Mouse (Mus musculus) embryo, embryonic 10.5 days (tissue): Measurements from ENCODE around the gene Csnk2b.

Experiments used
- DNase-seq: peaks from one replicate; pipeline ENCODE4 v3.0.0-alpha.2; 2015; ENCODE audit warnings: low spot score

The Csnk2b gene

DNA sequence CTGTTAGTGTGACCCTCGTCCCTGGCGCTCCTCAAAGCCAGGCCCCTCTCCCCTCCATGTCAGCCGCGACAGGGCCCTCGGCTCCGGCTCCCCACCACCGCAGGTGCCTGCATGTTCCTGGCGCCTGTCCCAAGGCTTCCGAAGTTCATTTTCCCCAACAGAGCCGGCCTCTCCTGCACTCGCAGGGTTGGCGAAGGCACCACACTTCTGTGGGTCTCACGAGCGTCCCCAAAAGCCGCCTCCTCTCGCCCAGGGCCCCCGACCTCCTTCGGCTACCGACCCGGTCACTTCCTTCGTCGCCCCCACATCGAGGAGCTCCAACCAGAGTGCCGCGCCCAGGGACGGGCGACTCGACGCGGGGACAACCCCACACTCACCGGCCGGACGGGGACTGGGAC lies 1.1 kb downstream of the Csnk2b start:
- DNase-seq = peak; percentile 9

DNA sequence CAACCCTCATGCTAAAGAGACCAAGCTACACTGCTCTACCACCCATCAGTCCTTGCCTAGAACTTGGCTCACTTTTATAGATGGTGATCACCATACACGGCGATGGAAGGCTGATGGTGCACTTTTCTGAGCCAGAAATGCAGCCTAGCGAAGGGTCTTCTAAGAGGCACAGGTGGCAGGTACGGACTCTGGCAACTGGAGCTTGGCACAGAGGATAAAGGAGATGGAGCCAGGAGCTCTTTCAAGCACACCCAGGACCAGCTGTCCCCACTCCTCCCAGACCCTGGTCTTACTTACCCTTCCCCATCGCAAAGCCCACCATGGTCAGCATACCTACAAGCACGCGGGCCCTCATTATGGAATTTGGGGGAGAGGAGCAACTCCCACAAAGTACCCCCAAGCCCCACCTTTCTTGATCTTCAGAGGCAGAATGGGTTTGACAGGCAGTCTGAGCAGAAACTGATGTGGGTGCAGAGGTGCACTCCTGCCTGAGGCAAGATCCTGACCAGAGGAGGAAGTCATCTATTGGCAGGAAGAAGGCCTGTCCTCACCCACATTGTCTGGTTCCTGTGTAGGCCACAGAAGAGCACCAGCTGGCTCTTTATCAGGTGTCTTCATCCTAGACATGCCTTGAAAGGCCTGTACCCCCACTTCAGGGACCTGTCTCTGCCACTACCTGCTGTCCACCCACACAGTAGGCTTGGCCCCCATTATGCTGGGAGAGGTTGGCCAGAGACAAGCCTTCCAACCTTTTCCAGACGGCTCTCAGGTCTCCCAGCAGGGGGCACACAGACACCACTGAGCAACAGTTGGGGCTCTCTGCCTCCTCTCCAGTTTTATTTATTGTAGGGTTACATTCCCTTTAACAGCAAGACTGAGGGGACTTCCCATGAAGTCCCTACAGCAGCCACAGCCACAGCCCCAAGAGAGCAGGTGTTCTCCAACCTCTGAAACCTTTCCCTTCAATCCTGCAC lies 6.5 kb downstream of the Csnk2b start, which contains the start of gene Ly6g5b:
Ly6g5b (minus strand) TSS at position 383 of the 974 bp plus-strand sequence.
- peak; percentile 29 for DNase-seq

DNA sequence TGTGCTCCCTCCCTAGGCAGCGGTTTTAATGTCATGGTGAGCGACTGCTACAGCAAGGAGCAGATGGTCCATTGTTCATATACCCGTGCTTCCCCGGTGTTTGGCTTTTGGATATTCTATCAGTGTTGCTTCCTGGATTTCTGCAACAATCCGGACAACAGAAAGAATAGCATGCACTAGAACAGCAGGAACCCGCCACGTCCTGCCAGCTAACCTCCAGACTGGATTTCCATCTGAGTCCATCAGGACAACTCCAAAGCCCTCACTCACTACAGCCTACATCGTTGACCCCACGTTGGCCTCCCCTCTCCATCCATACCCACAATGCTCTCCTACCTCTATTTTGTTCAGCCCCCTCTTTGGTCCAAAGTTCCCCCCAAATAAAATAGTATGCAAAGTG lies 10.1 kb downstream of the Csnk2b start:
- DNase-seq = no peak

GRCm38 (mm10) chr17:35108097-35108496 lies 13.8 kb downstream of the Csnk2b start, which contains the start of gene Ly6g5c:
Gene Ly6g5c, plus strand, starts transcription at chr17:35108279.
- DNase-seq = no peak

GRCm38 (mm10) chr17:35106522-35106921 lies 15.3 kb downstream of the Csnk2b start:
- DNase-seq = no peak

- peak; percentile 62 for DNase-seq
Observed at GRCm38 (mm10) chr17:35105740-35106389, 16.0 kb downstream of the Csnk2b start.

GRCm38 (mm10) chr17:35104754-35105153 lies 17.1 kb downstream of the Csnk2b start:
- DNase-seq = no peak

GRCm38 (mm10) chr17:35104079-35104478 lies 17.8 kb downstream of the Csnk2b start:
- DNase-seq = no peak

GRCm38 (mm10) chr17:35103221-35103690 lies 18.6 kb downstream of the Csnk2b start:
- DNase-seq = no peak

GRCm38 (mm10) chr17:35102299-35102698 lies 19.6 kb downstream of the Csnk2b start:
- no peak for DNase-seq

GRCm38 (mm10) chr17:35101161-35101560 lies 20.7 kb downstream of the Csnk2b start:
- no peak for DNase-seq

GRCm38 (mm10) chr17:35100196-35100765 lies 21.6 kb downstream of the Csnk2b start:
- no peak for DNase-seq

- DNase-seq = no peak
Observed at GRCm38 (mm10) chr17:35097164-35097655, 24.6 kb downstream of the Csnk2b start.

DNA sequence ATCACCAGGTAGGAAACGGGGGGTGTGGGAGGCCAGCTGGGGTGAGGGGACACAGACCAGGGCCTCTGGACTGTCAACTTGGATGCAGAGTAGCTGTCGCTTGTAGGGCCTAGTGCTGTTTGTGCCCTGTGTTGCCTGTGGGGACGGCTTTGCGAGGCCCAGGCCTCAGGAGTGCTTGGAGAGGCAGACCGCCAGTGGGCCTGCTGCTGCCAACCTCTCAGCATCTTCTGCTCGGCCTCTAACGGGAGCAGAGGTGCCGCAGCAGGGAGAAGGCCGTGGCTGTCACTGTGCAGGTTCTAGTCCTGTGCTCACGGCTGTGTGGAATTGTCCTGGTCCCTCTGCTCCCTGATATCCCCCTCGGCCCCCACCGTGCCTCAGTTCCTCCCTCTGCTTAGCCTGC lies 25.3 kb downstream of the Csnk2b start:
- DNase-seq = no peak

GRCm38 (mm10) chr17:35094475-35095365 lies 27.1 kb downstream of the Csnk2b start:
- DNase-seq = no peak

GRCm38 (mm10) chr17:35092403-35093198 lies 29.3 kb downstream of the Csnk2b start:
- DNase-seq = no peak

DNA sequence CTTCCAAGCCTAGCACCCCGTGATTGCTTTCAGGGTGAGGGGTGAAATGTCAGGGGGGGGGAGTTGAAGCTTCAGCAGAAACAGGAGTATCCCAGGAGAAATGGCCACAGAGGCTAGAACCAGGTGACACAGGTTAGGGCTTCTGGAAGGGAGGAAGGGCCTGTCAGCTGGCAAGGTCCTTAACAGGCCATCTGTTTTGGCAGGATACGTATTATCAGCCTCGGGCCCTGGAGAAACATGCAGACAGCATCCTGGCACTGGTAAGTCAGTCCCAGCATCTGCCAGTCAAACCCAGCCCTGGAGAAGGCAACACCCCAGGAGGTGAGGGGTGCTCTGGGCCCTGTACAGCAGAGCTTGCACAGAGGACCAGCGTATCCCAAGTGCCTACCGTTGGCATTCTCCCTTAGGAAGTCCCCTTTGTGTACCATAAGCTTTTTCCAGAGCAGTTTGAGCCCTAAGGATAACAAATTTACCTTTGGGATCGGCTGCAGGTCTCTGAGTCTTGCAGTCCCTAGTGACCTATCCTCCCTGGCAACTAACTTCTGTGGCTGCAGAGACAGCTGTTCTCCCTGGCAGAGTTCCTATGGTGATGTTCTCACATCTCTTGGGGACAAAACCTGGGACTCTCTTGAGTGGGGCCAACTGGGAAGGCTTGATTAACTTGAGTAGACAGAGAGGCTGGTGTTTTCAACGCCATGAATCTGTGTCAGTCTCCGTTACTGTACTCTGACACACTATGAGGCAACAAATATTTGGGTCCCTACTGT lies 31.5 kb downstream of the Csnk2b start:
- DNase-seq = no peak

DNA sequence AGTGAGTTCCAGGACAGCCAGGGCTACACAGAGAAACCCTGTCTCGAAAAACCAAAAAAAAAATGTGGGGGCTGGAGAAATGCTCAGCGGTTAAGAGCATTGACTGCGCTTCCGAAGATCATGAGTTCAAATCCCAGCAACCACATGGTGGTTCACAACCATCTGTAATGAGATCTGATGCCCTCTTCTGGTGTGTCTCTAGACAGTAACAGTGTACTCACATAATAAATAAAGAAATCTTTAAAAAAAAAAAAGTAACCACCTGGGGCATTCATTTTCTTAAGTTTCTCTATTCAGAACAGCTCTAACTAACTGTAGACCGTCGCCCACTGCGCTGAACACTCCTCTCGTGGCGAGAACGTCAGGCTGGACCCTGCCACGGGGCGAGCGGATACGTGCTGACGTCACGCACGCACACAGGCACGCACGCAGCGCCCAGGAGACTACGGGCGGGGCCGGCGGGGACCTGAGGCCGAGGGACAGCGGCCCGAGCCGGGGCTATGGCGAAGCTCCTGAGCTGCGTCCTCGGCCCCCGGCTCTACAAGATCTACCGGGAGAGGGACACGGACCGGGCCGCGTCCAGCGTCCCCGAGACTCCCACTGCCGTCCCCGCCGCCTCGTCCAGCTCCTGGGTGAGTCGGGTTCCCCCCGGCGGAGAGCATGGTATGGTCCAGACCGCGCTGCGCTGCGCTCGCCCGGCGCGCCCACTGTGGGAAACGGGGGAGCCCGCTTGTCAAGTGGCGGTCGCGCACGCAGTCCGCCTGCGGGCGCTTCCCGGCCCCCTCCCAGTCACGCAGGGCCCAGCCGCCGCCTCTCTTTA lies 32.8 kb downstream of the Csnk2b start, which contains the start of gene Abhd16a:
Abhd16a (plus strand) TSS at position 439 of the 820 bp plus-strand sequence.
- DNase-seq = peak; percentile 96

GRCm38 (mm10) chr17:35088151-35088550 lies 33.7 kb downstream of the Csnk2b start:
- no peak for DNase-seq
